Mouse (Mus musculus): Measurements from ENCODE around the gene Vmn1r56. TPM values are rescaled to one million over a fixed set of nuclear protein-coding genes. Genes with fewer than 3 reads are reported as not detected.
"Not testable (repeated sequence)": the region's sequence is repeated elsewhere in the genome, so short reads cannot be mapped to it uniquely, and the experiment has no call there.

Vmn1r56 gene
- not detected in 2 replicates for polyA plus RNA-seq (2016; fragmentation: Nextera tagmentation; extraction: Ambion mirVana)

DNA sequence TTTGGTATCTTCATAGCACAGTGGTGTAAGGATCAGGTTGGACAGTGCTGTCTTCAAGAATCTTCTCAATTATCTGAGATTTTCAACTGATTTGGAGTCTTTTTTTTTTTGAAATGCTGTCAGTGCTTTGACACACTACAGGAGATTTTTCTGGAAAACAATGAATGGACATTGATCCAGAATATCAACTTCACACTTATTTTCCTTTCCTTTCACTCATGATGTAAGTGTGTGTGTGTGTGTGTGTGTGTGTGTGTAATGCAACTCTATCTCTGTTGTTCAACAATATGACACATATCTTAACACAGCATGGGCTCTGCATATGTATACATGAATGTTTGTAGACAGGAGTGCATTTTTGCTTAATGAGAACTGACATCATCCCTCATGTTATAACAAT is at the start of gene Vmn1r56:
Vmn1r56 (minus strand) TSS at position 101 of the 400 bp plus-strand sequence.
- not testable (repeated sequence) for H3K27me3 ChIP-seq; ATAC-seq (ENCODE audit: insufficient number of reproducible peaks, insufficient read depth, low FRiP score, low TSS enrichment, low read depth); H3K4me3 ChIP-seq (replicated peaks); H3K4me1 ChIP-seq (replicated peaks); H3K9me3 ChIP-seq; H3K4me2 ChIP-seq; H3K27ac ChIP-seq; H3K9ac ChIP-seq (replicated peaks); H3K36me3 ChIP-seq

DNA sequence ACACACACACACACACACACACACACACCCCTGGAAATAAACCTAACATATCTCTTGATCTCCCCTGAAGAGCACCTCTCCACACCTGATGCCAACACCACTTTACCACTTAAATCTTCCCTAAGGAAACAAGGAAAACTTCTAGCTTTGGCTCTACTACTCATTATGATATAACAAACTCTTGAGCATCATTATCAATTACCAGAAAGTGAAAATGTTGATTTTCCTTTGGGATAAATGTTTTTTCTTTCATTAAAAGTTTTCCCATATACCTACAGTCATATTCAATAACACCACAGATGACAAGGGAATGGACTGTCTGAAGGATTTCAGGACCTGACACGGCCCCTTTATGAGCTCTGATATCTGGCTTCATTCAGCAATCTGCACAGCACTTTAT is 21.6 kb upstream of the Vmn1r56 start, which contains the start of gene Vmn1r57:
Vmn1r57 (plus strand) TSS at position 301 of the 400 bp plus-strand sequence.
- not testable (repeated sequence) for H3K9ac ChIP-seq (replicated peaks); H3K36me3 ChIP-seq; H3K4me1 ChIP-seq (replicated peaks); ATAC-seq (ENCODE audit: insufficient number of reproducible peaks, insufficient read depth, low FRiP score, low TSS enrichment, low read depth); H3K4me2 ChIP-seq; H3K9me3 ChIP-seq; H3K27me3 ChIP-seq; H3K4me3 ChIP-seq (replicated peaks); H3K27ac ChIP-seq
- WGBS: 52% methylated on average over 1 of the region's 1 CpGs

DNA sequence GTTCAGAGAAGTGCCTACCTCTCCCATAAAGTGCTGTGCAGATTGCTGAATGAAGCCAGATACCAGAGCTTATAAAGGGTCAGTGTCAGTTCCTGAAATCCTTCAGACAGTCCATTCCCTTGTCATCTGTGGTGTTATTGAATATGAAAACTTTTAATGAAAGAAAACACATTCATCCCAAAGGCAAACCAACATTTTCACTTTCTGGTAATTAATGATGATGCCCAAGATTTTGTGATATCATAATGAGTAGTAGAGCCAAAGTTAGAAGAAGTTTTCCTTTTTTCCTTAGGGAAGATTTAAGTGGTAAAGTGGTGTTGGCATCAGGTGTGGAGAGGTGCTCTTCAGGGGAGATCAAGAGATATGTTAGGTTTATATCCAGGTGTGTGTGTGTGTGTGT is 47.0 kb downstream of the Vmn1r56 start, which contains the start of gene Vmn1r55:
Vmn1r55 (minus strand) TSS at position 101 of the 400 bp plus-strand sequence.
- not testable (repeated sequence) for ATAC-seq (ENCODE audit: insufficient number of reproducible peaks, insufficient read depth, low FRiP score, low TSS enrichment, low read depth); H3K4me1 ChIP-seq (replicated peaks)

More for the DNA sequence above, 47.0 kb downstream of the Vmn1r56 start, which contains the start of gene Vmn1r55:
- H3K4me2 ChIP-seq; H3K9ac ChIP-seq (replicated peaks); H3K27me3 ChIP-seq; H3K36me3 ChIP-seq; H3K4me3 ChIP-seq (replicated peaks); H3K27ac ChIP-seq; H3K9me3 ChIP-seq: not testable (repeated sequence)

Other genes starting within 250 kb of the Vmn1r56 start
- gene Sbk2, start 232.3 kb downstream of the Vmn1r56 start, polyA plus RNA-seq (2016; fragmentation: Nextera tagmentation; extraction: Ambion mirVana): 0.29 and 0.51 TPM in 2 replicates
- gene Sbk3, start 225.6 kb downstream of the Vmn1r56 start, polyA plus RNA-seq (2016; fragmentation: Nextera tagmentation; extraction: Ambion mirVana): not detected in 2 replicates
- 34.0 and 39.9 TPM in 2 replicates for gene Zfp579, start 200.6 kb downstream of the Vmn1r56 start, polyA plus RNA-seq (2016; fragmentation: Nextera tagmentation; extraction: Ambion mirVana)
- 7.1 and 7.8 TPM in 2 replicates for gene Zfp524, start 182.3 kb downstream of the Vmn1r56 start, polyA plus RNA-seq (2016; fragmentation: Nextera tagmentation; extraction: Ambion mirVana)
- gene Fiz1, start 182.1 kb downstream of the Vmn1r56 start, polyA plus RNA-seq (2016; fragmentation: Nextera tagmentation; extraction: Ambion mirVana): 57.9 and 58.9 TPM in 2 replicates
- 1.2 TPM in 1 of 2 replicates, not detected in the other for gene Gm44973, start 181.3 kb downstream of the Vmn1r56 start, polyA plus RNA-seq (2016; fragmentation: Nextera tagmentation; extraction: Ambion mirVana)
- gene Zfp865, start 176.4 kb downstream of the Vmn1r56 start, polyA plus RNA-seq (2016; fragmentation: Nextera tagmentation; extraction: Ambion mirVana): 7.0 and 8.1 TPM in 2 replicates
- gene Ccdc106, start 176.2 kb downstream of the Vmn1r56 start, polyA plus RNA-seq (2016; fragmentation: Nextera tagmentation; extraction: Ambion mirVana): 27.3 and 27.5 TPM in 2 replicates
- gene 4632433K11Rik, start 162.6 kb downstream of the Vmn1r56 start, polyA plus RNA-seq (2016; fragmentation: Nextera tagmentation; extraction: Ambion mirVana): not detected in 2 replicates
- 4.7 and 5.2 TPM in 2 replicates for gene Zfp784, start 158.3 kb downstream of the Vmn1r56 start, polyA plus RNA-seq (2016; fragmentation: Nextera tagmentation; extraction: Ambion mirVana)
- gene Zfp580, start 145.2 kb downstream of the Vmn1r56 start, polyA plus RNA-seq (2016; fragmentation: Nextera tagmentation; extraction: Ambion mirVana): 29.3 and 39.6 TPM in 2 replicates
- 171 and 175 TPM in 2 replicates for gene U2af2, start 134.6 kb downstream of the Vmn1r56 start, polyA plus RNA-seq (2016; fragmentation: Nextera tagmentation; extraction: Ambion mirVana)
- 62.8 and 67.3 TPM in 2 replicates for gene Epn1, start 116.5 kb downstream of the Vmn1r56 start, polyA plus RNA-seq (2016; fragmentation: Nextera tagmentation; extraction: Ambion mirVana)
- 0.14 TPM in 1 of 2 replicates, not detected in the other for gene Rfpl4, start 79.8 kb downstream of the Vmn1r56 start, polyA plus RNA-seq (2016; fragmentation: Nextera tagmentation; extraction: Ambion mirVana)
- gene Rasl2-9, start 70.8 kb downstream of the Vmn1r56 start, polyA plus RNA-seq (2016; fragmentation: Nextera tagmentation; extraction: Ambion mirVana): 0.34 TPM in 1 of 2 replicates, not detected in the other
- gene Vmn1r55, start 47.1 kb downstream of the Vmn1r56 start, polyA plus RNA-seq (2016; fragmentation: Nextera tagmentation; extraction: Ambion mirVana): not detected in 2 replicates
- gene Vmn1r57, start 21.7 kb upstream of the Vmn1r56 start, polyA plus RNA-seq (2016; fragmentation: Nextera tagmentation; extraction: Ambion mirVana): not detected in 2 replicates
- not detected in 2 replicates for gene Gm5065, start 153.8 kb upstream of the Vmn1r56 start, polyA plus RNA-seq (2016; fragmentation: Nextera tagmentation; extraction: Ambion mirVana)
- gene Nlrp2, start 154.3 kb upstream of the Vmn1r56 start, polyA plus RNA-seq (2016; fragmentation: Nextera tagmentation; extraction: Ambion mirVana): not detected in 2 replicates
- gene Vmn1r58, start 216.6 kb upstream of the Vmn1r56 start, polyA plus RNA-seq (2016; fragmentation: Nextera tagmentation; extraction: Ambion mirVana): not detected in 2 replicates

All from limb, embryonic 12.5 days (tissue).